Mouse (Mus musculus) left cerebral cortex, adult 18-20 months (tissue): ENCODE results near the gene Tyro3. TPM values are rescaled to one million over a fixed set of nuclear protein-coding genes. Genes with fewer than 3 reads are reported as not detected.

ENCODE experiments used
- DNase-seq, 2 experiments: peaks; one replicate each; pipeline ENCODE4 v3.0.0; 2021 to 2022; ENCODE audit warnings: low spot score in 2 of 2, mixed read lengths in 1 of 2
- total RNA-seq, 2 experiments: library from RNA; stranded (reverse); gene quantifications; 2 replicates each; pipeline ENCODE4 v1.2.3; 2021

The Tyro3 gene
- total RNA-seq, 2 experiments from 2014 or later: 192 to 195 TPM

- peak; percentile 33 to 41 for DNase-seq
These were observed 49.4 kb downstream of the Tyro3 start for GRCm38 (mm10) chr2:119846929-119847328.

DNA sequence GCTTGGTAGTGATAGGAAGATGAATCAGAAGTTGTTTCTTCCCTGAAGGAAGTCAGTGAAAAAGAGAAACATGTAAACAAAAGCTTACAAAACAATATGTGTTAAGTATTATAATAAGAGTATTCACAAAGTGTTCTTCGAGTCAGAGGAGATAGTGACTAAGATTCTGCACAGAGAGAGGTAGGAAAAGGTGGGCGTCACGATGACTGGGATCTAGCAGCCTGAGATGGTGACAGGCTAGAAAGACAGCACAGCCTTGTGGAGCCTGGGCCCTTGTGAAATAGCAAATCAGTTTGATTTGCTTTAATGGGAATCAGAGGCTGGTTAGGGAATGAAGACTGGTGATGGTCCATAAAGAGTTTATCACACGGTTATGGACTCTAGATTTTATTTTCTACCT, 56.3 kb downstream of the Tyro3 start:
- DNase-seq: peak in 1 of 2 experiments; percentile 25

- no peak for DNase-seq
These were observed 57.8 kb downstream of the Tyro3 start for GRCm38 (mm10) chr2:119855310-119855850.

DNA sequence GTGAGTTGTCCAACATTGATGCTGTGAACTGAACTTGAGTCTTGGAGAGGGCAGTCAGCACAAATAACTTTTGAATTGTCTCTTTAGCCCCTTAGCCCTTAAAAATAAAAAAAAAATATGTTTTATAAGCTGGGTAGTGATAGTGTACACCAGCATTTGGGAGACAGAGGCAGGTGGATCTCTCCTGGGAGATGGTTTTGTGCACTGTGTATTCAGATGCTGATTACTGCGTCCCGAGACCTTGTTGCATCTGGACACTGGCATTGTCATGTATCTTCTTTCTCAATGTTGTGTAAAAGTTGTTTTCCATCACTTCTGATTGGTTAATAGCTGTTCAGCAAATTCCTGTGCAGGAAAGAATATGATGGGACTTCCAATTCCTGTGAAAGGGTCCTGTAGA, 59.8 kb downstream of the Tyro3 start:
- DNase-seq: no peak

- DNase-seq: peak in 1 of 2 experiments; percentile 10
These were observed 67.0 kb downstream of the Tyro3 start for GRCm38 (mm10) chr2:119864484-119864883.

Other genes starting within 250 kb of the Tyro3 start
- under 1 TPM; 0.28 to 0.70 TPM for gene Nusap1, start 179.4 kb upstream of the Tyro3 start, total RNA-seq
- gene Oip5, start 179.3 kb upstream of the Tyro3 start, total RNA-seq: under 1 TPM; 0.33 to 0.53 TPM
- 10 to 100 TPM; 29.8 to 31.9 TPM for gene Ndufaf1, start 134.9 kb upstream of the Tyro3 start, total RNA-seq
- gene Rtf1, start 122.7 kb upstream of the Tyro3 start, total RNA-seq: 10 to 100 TPM; 53.3 to 61.3 TPM
- 100 to 1,000 TPM; 179 to 201 TPM for gene Itpka, start 55.4 kb upstream of the Tyro3 start, total RNA-seq
- gene Ltk, start 37.3 kb upstream of the Tyro3 start, total RNA-seq: 10 to 100 TPM; 21.4 to 22.9 TPM
- 10 to 100 TPM; 17.8 to 20.5 TPM for gene Rpap1, start 10.2 kb upstream of the Tyro3 start, total RNA-seq
- gene Mga, start 99.5 kb downstream of the Tyro3 start, total RNA-seq: 10 to 100 TPM; 59.4 to 65.6 TPM
- 10 to 100 TPM; 44.9 to 45.1 TPM for gene Mapkbp1, start 175.0 kb downstream of the Tyro3 start, total RNA-seq
- 1 to 10 TPM; 4.2 to 5.1 TPM for gene Jmjd7, start 229.8 kb downstream of the Tyro3 start, total RNA-seq
- gene Gm28042, start 229.8 kb downstream of the Tyro3 start, total RNA-seq: 1 to 10 TPM in 1 of 2 experiments, not detected in 1; 1.3 TPM
- 1 to 10 TPM; 3.2 to 3.3 TPM for gene Pla2g4b, start 235.7 kb downstream of the Tyro3 start, total RNA-seq